Mouse (Mus musculus) A20 (cell line): ENCODE measurements around the gene Cotl1.
A peak's percentile ranks its signal among the peaks of the same experiment; 100 is the strongest.

Experiments used
- DNase-seq: peaks from one replicate; pipeline ENCODE4 v3.0.0-alpha.2; 2011; ENCODE audit warnings: low read depth, low spot score

Gene Cotl1

GRCm38 (mm10) chr8:119817446-119817845 lies 22.9 kb downstream of the Cotl1 start:
- DNase-seq = no peak

GRCm38 (mm10) chr8:119816219-119816618 lies 24.1 kb downstream of the Cotl1 start:
- no peak for DNase-seq

GRCm38 (mm10) chr8:119812650-119813431 lies 27.5 kb downstream of the Cotl1 start:
- peak; percentile 80 for DNase-seq

GRCm38 (mm10) chr8:119811925-119812324 lies 28.4 kb downstream of the Cotl1 start:
- peak; percentile 80 for DNase-seq

- DNase-seq = no peak
Measured at GRCm38 (mm10) chr8:119810953-119811499, 29.3 kb downstream of the Cotl1 start.

GRCm38 (mm10) chr8:119810127-119810868 lies 30.0 kb downstream of the Cotl1 start:
- no peak for DNase-seq

- DNase-seq = no peak
Measured at GRCm38 (mm10) chr8:119809620-119810019, 30.7 kb downstream of the Cotl1 start.

- DNase-seq = no peak
Measured at GRCm38 (mm10) chr8:119807687-119808086, 32.7 kb downstream of the Cotl1 start.

GRCm38 (mm10) chr8:119806422-119807263 lies 33.7 kb downstream of the Cotl1 start:
- DNase-seq = peak; percentile 80

GRCm38 (mm10) chr8:119805275-119805674 lies 35.1 kb downstream of the Cotl1 start:
- no peak for DNase-seq

- DNase-seq = peak; percentile 59
Measured at GRCm38 (mm10) chr8:119802592-119802991, 37.8 kb downstream of the Cotl1 start.

GRCm38 (mm10) chr8:119801168-119801567 lies 39.2 kb downstream of the Cotl1 start:
- DNase-seq = no peak

GRCm38 (mm10) chr8:119798965-119799264 lies 41.4 kb downstream of the Cotl1 start:
- DNase-seq = no peak

GRCm38 (mm10) chr8:119798170-119798964 lies 42.0 kb downstream of the Cotl1 start:
- DNase-seq = peak; percentile 84

- DNase-seq = peak; percentile 69
Measured at GRCm38 (mm10) chr8:119795651-119796050, 44.7 kb downstream of the Cotl1 start.

GRCm38 (mm10) chr8:119794689-119795088 lies 45.7 kb downstream of the Cotl1 start:
- no peak for DNase-seq

GRCm38 (mm10) chr8:119791804-119792704 lies 48.3 kb downstream of the Cotl1 start:
- DNase-seq = no peak

GRCm38 (mm10) chr8:119789581-119789980 lies 50.8 kb downstream of the Cotl1 start:
- DNase-seq = no peak

- no peak for DNase-seq
Measured at GRCm38 (mm10) chr8:119788607-119789381, 51.5 kb downstream of the Cotl1 start.
